Mouse (Mus musculus): ENCODE data around the gene Thyn1. TPM values are rescaled to one million over a fixed set of nuclear protein-coding genes. Genes with fewer than 3 reads are reported as not detected.

Gene Thyn1
- polyA plus RNA-seq, 1 experiment, result 6.7 TPM

- peak overlapping the region; percentile 87 for H3K4me3 ChIP-seq (replicated peaks; ENCODE audit: extremely low read depth, low read depth, low read length)
- no peak for TF ChIP-seq POLR2A (IDR thresholded peaks at IDR 0.05; ENCODE audit: borderline replicate concordance, extremely low read depth, low read depth, low read length)
- TF ChIP-seq CTCF (IDR thresholded peaks at IDR 0.05; ENCODE audit: insufficient read depth, low read length), result no peak
- under 1% methylated on average over 52 of the region's 52 CpGs for WGBS
- DNase-seq, result no peak
- H3K4me1 ChIP-seq (ENCODE audit: control insufficient read depth, insufficient read depth, low read length), result peaks cover 8% of the 10 kb centered on the region
These were observed 29.7 kb downstream of the Thyn1 start for GRCm38 (mm10) chr9:27029022-27029827.

- TF ChIP-seq POLR2A (IDR thresholded peaks at IDR 0.05; ENCODE audit: borderline replicate concordance, extremely low read depth, low read depth, low read length), result peak; percentile 89; the same call in 1 of the 2 replicates
- TF ChIP-seq CTCF (IDR thresholded peaks at IDR 0.05; ENCODE audit: insufficient read depth, low read length), result no peak
- peaks cover 8% of the 10 kb centered on the region for H3K4me1 ChIP-seq (ENCODE audit: control insufficient read depth, insufficient read depth, low read length)
- DNase-seq, result peak; percentile 95
- WGBS, result under 1% methylated on average over 79 of the region's 80 CpGs
- peak within 1 kb of the TSS; percentile 87 for H3K4me3 ChIP-seq (replicated peaks; ENCODE audit: extremely low read depth, low read depth, low read length)
These were observed 30.6 kb downstream of the Thyn1 start, which contains the start of the genes Vps26b and Ncapd3 for GRCm38 (mm10) chr9:27029828-27030762. Vps26b (minus strand) TSS chr9:27030065. Ncapd3 (plus strand) TSS chr9:27030175.

GRCm38 (mm10) chr9:27030763-27031100 is 31.2 kb downstream of the Thyn1 start:
- DNase-seq, result no peak
- peak overlapping the region; percentile 87 for H3K4me3 ChIP-seq (replicated peaks; ENCODE audit: extremely low read depth, low read depth, low read length)
- TF ChIP-seq POLR2A (IDR thresholded peaks at IDR 0.05; ENCODE audit: borderline replicate concordance, extremely low read depth, low read depth, low read length) (no peak), CTCF (IDR thresholded peaks at IDR 0.05; ENCODE audit: insufficient read depth, low read length) (no peak)
- peaks cover 8% of the 10 kb centered on the region for H3K4me1 ChIP-seq (ENCODE audit: control insufficient read depth, insufficient read depth, low read length)
- 1% methylated on average over 17 of the region's 17 CpGs for WGBS

GRCm38 (mm10) chr9:27043892-27044291 is 44.4 kb downstream of the Thyn1 start:
- H3K4me1 ChIP-seq (ENCODE audit: control insufficient read depth, insufficient read depth, low read length), result no peaks in the 10 kb centered on the region
- WGBS, result 85% methylated on average over 5 of the region's 5 CpGs
- no peak overlapping the region for H3K4me3 ChIP-seq (replicated peaks; ENCODE audit: extremely low read depth, low read depth, low read length)
- TF ChIP-seq POLR2A (IDR thresholded peaks at IDR 0.05; ENCODE audit: borderline replicate concordance, extremely low read depth, low read depth, low read length), result no peak
- no peak for TF ChIP-seq CTCF (IDR thresholded peaks at IDR 0.05; ENCODE audit: insufficient read depth, low read length)
- no peak for DNase-seq

- no peak overlapping the region for H3K4me3 ChIP-seq (replicated peaks; ENCODE audit: extremely low read depth, low read depth, low read length)
- H3K4me1 ChIP-seq (ENCODE audit: control insufficient read depth, insufficient read depth, low read length), result no peaks in the 10 kb centered on the region
- TF ChIP-seq POLR2A (IDR thresholded peaks at IDR 0.05; ENCODE audit: borderline replicate concordance, extremely low read depth, low read depth, low read length) (no peak), CTCF (IDR thresholded peaks at IDR 0.05; ENCODE audit: insufficient read depth, low read length) (no peak)
- DNase-seq, result no peak
- 73% methylated on average over 2 of the region's 2 CpGs for WGBS
These were observed 50.0 kb downstream of the Thyn1 start for GRCm38 (mm10) chr9:27049492-27049891.

Other genes with a start within 250 kb of the Thyn1 start
- gene Glb1l2, start 193.2 kb upstream of the Thyn1 start, polyA plus RNA-seq (2012; rRNA removed), result 20.5 and 30.1 TPM in 2 replicates
- gene Glb1l3, start 138.8 kb upstream of the Thyn1 start, polyA plus RNA-seq (2012; rRNA removed), result 4.8 and 6.4 TPM in 2 replicates
- gene Gm1110, start 76.6 kb upstream of the Thyn1 start, polyA plus RNA-seq (2012; rRNA removed), result 0.19 TPM in 1 of 2 replicates, not detected in the other
- 13.9 and 22.4 TPM in 2 replicates for gene Acad8, start 144 bp upstream of the Thyn1 start, polyA plus RNA-seq (2012; rRNA removed)
- gene Vps26b, start 30.4 kb downstream of the Thyn1 start, polyA plus RNA-seq (2012; rRNA removed), result 34.7 and 37.9 TPM in 2 replicates
- gene Ncapd3, start 30.5 kb downstream of the Thyn1 start, polyA plus RNA-seq (2012; rRNA removed), result 10.4 and 10.5 TPM in 2 replicates
- gene Jam3, start 155.7 kb downstream of the Thyn1 start, polyA plus RNA-seq (2012; rRNA removed), result 7.9 and 10.7 TPM in 2 replicates

Measured in lung, adult 2 months (tissue).